14 mouse cellular contexts compared by ENCODE assay signal in genomic region chr4:46607601-46608000, GRCm38 (mm10). TPM values are rescaled to one million over a fixed set of nuclear protein-coding genes. Genes with fewer than 3 reads are reported as not detected.
DNase-seq lines count a peak whose midpoint lies in the region; ATAC-seq lines count a peak whose summit lies in the region.
"Had no signal": no experiment of that assay in that cellular context is flagged by ENCODE, and none has a peak within 500 bp of the region (broad histone marks: within the 10 kb centered on the region; RNA-seq: fewer than 3 reads in every experiment).

No protein-coding gene starts in this region.

- 0 out of 2 replicates have a peak overlapping the region, but pooled peaks have one; percentile 1 for H3K27ac ChIP-seq in hindbrain, embryonic 10.5 days
- no peak overlapping the region for H3K27ac ChIP-seq in hindbrain, embryonic 14.5 days
- H3K27ac ChIP-seq: forebrain, embryonic 13.5 days; limb, embryonic 13.5 days; liver, embryonic 14.5 days had no signal

- H3K4me3 ChIP-seq in hindbrain, embryonic 10.5 days = no peak overlapping the region
- H3K4me3 ChIP-seq in hindbrain, embryonic 14.5 days (replicated peaks; ENCODE audit: low read length) = no peak overlapping the region
- H3K4me3 ChIP-seq: forebrain, embryonic 13.5 days; limb, embryonic 13.5 days had no signal

- peaks cover 51% of the 10 kb centered on the region for H3K27me3 ChIP-seq in hindbrain, embryonic 10.5 days (ENCODE audit: insufficient read depth, poor library complexity, severe bottlenecking)
- no peaks in the 10 kb centered on the region for H3K27me3 ChIP-seq in hindbrain, embryonic 14.5 days (ENCODE audit: control insufficient read depth, insufficient read depth, low read length)

- H3K9ac ChIP-seq in hindbrain, embryonic 14.5 days = no peak overlapping the region
- H3K9ac ChIP-seq: forebrain, embryonic 13.5 days; limb, embryonic 13.5 days; liver, embryonic 14.5 days had no signal

- no peaks in the 10 kb centered on the region for H3K9me3 ChIP-seq in hindbrain, embryonic 10.5 days
- H3K9me3 ChIP-seq in hindbrain, embryonic 14.5 days (ENCODE audit: control insufficient read depth, low read length) = no peaks in the 10 kb centered on the region
- H3K9me3 ChIP-seq: forebrain, embryonic 13.5 days; limb, embryonic 13.5 days had no signal

- ATAC-seq in hindbrain, embryonic 14.5 days (ENCODE audit: low FRiP score) = no peak
- peak; percentile 41; the same call in 1 of the 2 replicates for ATAC-seq in megakaryocyte, adult 5-6 weeks (ENCODE audit: poor library complexity, severe bottlenecking)
- ATAC-seq: forebrain, embryonic 13.5 days had no signal

- no peaks in the 10 kb centered on the region for H3K36me3 ChIP-seq in hindbrain, embryonic 10.5 days
- no peaks in the 10 kb centered on the region for H3K36me3 ChIP-seq in hindbrain, embryonic 14.5 days (replicated peaks; ENCODE audit: control insufficient read depth, insufficient read depth)
- H3K36me3 ChIP-seq: limb, embryonic 13.5 days had no signal

- DNase-seq in hindbrain, embryonic 10.5 days (ENCODE audit: low spot score) = no peak
- DNase-seq in hindbrain, embryonic 14.5 days (ENCODE audit: low spot score) = no peak
- DNase-seq in MN1 (ENCODE audit: low spot score) = peak; percentile 7
- DNase-seq in adrenal gland, postnatal 10 days = peak; percentile 61
- DNase-seq in right cerebral cortex, postnatal 14 days = no peak
- DNase-seq in layer of hippocampus, postnatal 36 days = no peak
- DNase-seq in kidney, adult 8-10 months = no peak
- DNase-seq: cerebellum, adult 9-10 months; gastrocnemius, postnatal 14 days; right cerebral cortex, postnatal 4 days had no signal

- WGBS in hindbrain, embryonic 10.5 days = 81% methylated on average over 3 of the region's 3 CpGs
- WGBS in hindbrain, embryonic 14.5 days = 76% methylated on average over 3 of the region's 3 CpGs

- H3K4me2 ChIP-seq in hindbrain, embryonic 14.5 days (replicated peaks) = no peak overlapping the region
- H3K4me2 ChIP-seq: forebrain, embryonic 13.5 days; limb, embryonic 13.5 days had no signal

- H3K4me1 ChIP-seq in hindbrain, embryonic 10.5 days (replicated peaks) = peaks cover 34% of the 10 kb centered on the region
- no peaks in the 10 kb centered on the region for H3K4me1 ChIP-seq in hindbrain, embryonic 14.5 days (replicated peaks; ENCODE audit: control insufficient read depth, insufficient read depth, low read length)
- H3K4me1 ChIP-seq: forebrain, embryonic 13.5 days had no signal

RNA-seq across cellular contexts. Expression of gene Coro2a, which starts 5.6 kb away (rescaled TPM):
- 5.9 and 10.8 TPM in 2 replicates for polyA plus RNA-seq in hindbrain, embryonic 10.5 days (2016; fragmentation: Nextera tagmentation; extraction: Ambion mirVana)
- 7.0 and 8.1 TPM in 2 replicates for polyA plus RNA-seq in hindbrain, embryonic 14.5 days (2014; fragmentation: Nextera tagmentation; extraction: Ambion mirVana)
- total RNA-seq in adrenal gland, postnatal 10 days (2021) = 1 to 10 TPM; 3.0 to 4.3 TPM
- 54.8 and 55.6 TPM in 2 replicates for total RNA-seq in megakaryocyte, adult 5-6 weeks (2015)
- total RNA-seq in megakaryocyte, adult 5-6 weeks (2017) = 31.4 and 31.9 TPM in 2 replicates
- total RNA-seq in layer of hippocampus, postnatal 36 days (2021) = 10 to 100 TPM; 16.0 to 17.0 TPM

RNA-seq across cellular contexts. Expression of gene Tbc1d2, which starts 42.4 kb away (rescaled TPM):
- polyA plus RNA-seq in hindbrain, embryonic 10.5 days (2016; fragmentation: Nextera tagmentation; extraction: Ambion mirVana) = 1.2 and 2.0 TPM in 2 replicates
- polyA plus RNA-seq in hindbrain, embryonic 14.5 days (2014; fragmentation: Nextera tagmentation; extraction: Ambion mirVana) = 0.99 and 1.4 TPM in 2 replicates
- 1 to 10 TPM; 2.2 to 3.7 TPM for total RNA-seq in adrenal gland, postnatal 10 days (2021)
- total RNA-seq in megakaryocyte, adult 5-6 weeks (2015) = 8.9 and 10.4 TPM in 2 replicates
- total RNA-seq in megakaryocyte, adult 5-6 weeks (2017) = 8.5 and 11.6 TPM in 2 replicates
- 1 to 10 TPM; 2.4 to 3.1 TPM for total RNA-seq in layer of hippocampus, postnatal 36 days (2021)

Comparison
In these comparisons a context has a peak if more than half of its experiments do, and no peak if none do; other contexts are left out.
1. DNase-seq: peak in MN1 (single experiment) and adrenal gland, postnatal 10 days (single experiment); none in hindbrain, embryonic 10.5 days (single experiment), hindbrain, embryonic 14.5 days (single experiment), right cerebral cortex, postnatal 14 days (single experiment), layer of hippocampus, postnatal 36 days (0 of 2) and kidney, adult 8-10 months (0 of 2).